Mouse (Mus musculus) midbrain, embryonic 10.5 days (tissue): ENCODE data around the gene Tnfsf13b. TPM values are rescaled to one million over a fixed set of nuclear protein-coding genes. Genes with fewer than 3 reads are reported as not detected.
A peak's percentile ranks its signal among the peaks of the same experiment; 100 is the strongest.

ENCODE experiments used
- DNase-seq: peaks from one replicate; pipeline ENCODE4 v3.0.0-alpha.2; 2017; ENCODE audit warnings: low spot score
- H3K27ac ChIP-seq: fragments of 300-500 bp; sonication (generic); replicated peaks from 2 replicates; pipeline ENCODE4 v1.5.1; 2016; ENCODE audit warnings: mild to moderate bottlenecking
- H3K27me3 ChIP-seq: fragments of 300-500 bp; sonication (generic); 2 replicates; pipeline ENCODE4 v1.6.1; 2016; ENCODE audit warnings: low read depth, mild to moderate bottlenecking; ENCODE audit not compliant: poor library complexity, severe bottlenecking
- H3K36me3 ChIP-seq: fragments of 300-500 bp; sonication (generic); 2 replicates; pipeline ENCODE4 v1.6.1; 2016; ENCODE audit warnings: mild to moderate bottlenecking, moderate library complexity
- H3K4me1 ChIP-seq: fragments of 300-500 bp; sonication (generic); 2 replicates; pipeline ENCODE4 v1.6.1; 2016
- H3K4me3 ChIP-seq: fragments of 300-500 bp; sonication (generic); 2 replicates; pipeline ENCODE4 v1.5.1; 2016; ENCODE audit warnings: mild to moderate bottlenecking, moderate library complexity
- H3K9me3 ChIP-seq: fragments of 300-500 bp; sonication (generic); replicated peaks from 2 replicates; pipeline ENCODE4 v1.6.1; 2016; ENCODE audit warnings: mild to moderate bottlenecking
- WGBS: fragments of 180-500 bp; shearing (Covaris S2); methylation state at CpG from one replicate; pipeline ENCODE4 v1.1.7; 2016; 5-methylcytosine and 5-hydroxymethylcytosine counted together
- polyA plus RNA-seq: library from polyadenylated mRNA; unstranded; fragments of >200 nt; fragmentation: Nextera tagmentation; extraction: Ambion mirVana; gene quantifications from 2 replicates; pipeline ENCODE4 v1.2.1, GENCODE M21; 2016

Gene Tnfsf13b
- polyA plus RNA-seq, 1 experiment from 2014 or later = 0.04 TPM

- peak; percentile 51 for DNase-seq
- Histone ChIP-seq H3K27ac (peak overlapping the region; percentile 65), H3K36me3 (no peaks in the 10 kb centered on the region), H3K4me1 (peaks cover 17% of the 10 kb centered on the region), H3K4me3 (peak overlapping the region; percentile 60), H3K9me3 (no peaks in the 10 kb centered on the region), H3K27me3 (peaks cover 36% of the 10 kb centered on the region)
- WGBS = 6% methylated on average over 29 of the region's 29 CpGs
Measured at GRCm38 (mm10) chr8:10006986-10007659, 856 bp downstream of the Tnfsf13b start.

GRCm38 (mm10) chr8:10007660-10008028 is 1.4 kb downstream of the Tnfsf13b start:
- Histone ChIP-seq H3K9me3 (no peaks in the 10 kb centered on the region), H3K27ac (no peak overlapping the region), H3K36me3 (no peaks in the 10 kb centered on the region), H3K4me3 (peak overlapping the region; percentile 60), H3K27me3 (peaks cover 36% of the 10 kb centered on the region), H3K4me1 (peaks cover 17% of the 10 kb centered on the region)
- no peak for DNase-seq
- WGBS = 42% methylated on average over 6 of the region's 6 CpGs

DNA sequence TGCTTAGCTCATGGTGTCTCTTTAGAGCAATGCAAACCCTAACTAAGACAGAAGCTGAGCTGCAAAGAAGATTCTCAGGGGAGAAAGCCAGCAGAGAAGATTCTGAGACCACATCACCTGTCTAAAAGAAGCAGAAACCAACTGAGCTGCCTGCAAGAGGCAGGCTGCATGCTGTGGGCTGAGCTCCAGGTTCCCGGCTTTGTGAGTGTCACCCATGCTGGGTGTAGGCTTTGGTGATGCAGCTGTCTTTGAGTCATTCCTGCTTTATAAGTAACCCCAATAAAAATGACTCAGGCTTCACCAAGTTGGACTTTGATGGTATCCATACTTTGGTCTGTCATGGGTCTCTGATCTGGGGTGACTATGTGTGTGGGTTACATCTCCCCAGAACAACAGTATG is 10.0 kb downstream of the Tnfsf13b start:
- Histone ChIP-seq H3K27ac (no peak overlapping the region), H3K9me3 (no peaks in the 10 kb centered on the region), H3K27me3 (no peaks in the 10 kb centered on the region), H3K4me3 (no peak overlapping the region), H3K4me1 (no peaks in the 10 kb centered on the region), H3K36me3 (no peaks in the 10 kb centered on the region)
- DNase-seq = no peak
- WGBS = 77% methylated on average over 1 of the region's 1 CpGs

DNA sequence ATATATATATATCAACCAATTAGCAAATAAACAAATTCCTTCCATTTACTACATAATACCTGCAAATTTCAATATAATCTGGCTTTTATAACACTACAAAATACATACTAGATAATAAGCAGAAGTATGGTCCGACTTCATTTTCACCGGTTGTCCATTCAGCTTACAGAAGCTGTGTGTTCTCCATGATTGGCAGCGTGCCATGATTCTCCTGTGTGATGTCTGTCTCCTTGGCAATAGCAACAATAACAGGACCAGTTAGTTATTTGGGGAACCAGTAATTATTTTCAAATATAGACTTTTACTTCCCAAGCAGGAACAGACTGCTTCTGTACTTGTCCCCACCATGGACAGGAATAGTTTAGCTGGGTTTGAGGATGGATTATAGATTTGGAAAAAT is 11.0 kb downstream of the Tnfsf13b start:
- DNase-seq = no peak
- Histone ChIP-seq H3K9me3 (no peaks in the 10 kb centered on the region), H3K27me3 (no peaks in the 10 kb centered on the region), H3K36me3 (no peaks in the 10 kb centered on the region), H3K4me1 (no peaks in the 10 kb centered on the region), H3K27ac (no peak overlapping the region), H3K4me3 (no peak overlapping the region)
- 94% methylated on average over 3 of the region's 3 CpGs for WGBS

DNA sequence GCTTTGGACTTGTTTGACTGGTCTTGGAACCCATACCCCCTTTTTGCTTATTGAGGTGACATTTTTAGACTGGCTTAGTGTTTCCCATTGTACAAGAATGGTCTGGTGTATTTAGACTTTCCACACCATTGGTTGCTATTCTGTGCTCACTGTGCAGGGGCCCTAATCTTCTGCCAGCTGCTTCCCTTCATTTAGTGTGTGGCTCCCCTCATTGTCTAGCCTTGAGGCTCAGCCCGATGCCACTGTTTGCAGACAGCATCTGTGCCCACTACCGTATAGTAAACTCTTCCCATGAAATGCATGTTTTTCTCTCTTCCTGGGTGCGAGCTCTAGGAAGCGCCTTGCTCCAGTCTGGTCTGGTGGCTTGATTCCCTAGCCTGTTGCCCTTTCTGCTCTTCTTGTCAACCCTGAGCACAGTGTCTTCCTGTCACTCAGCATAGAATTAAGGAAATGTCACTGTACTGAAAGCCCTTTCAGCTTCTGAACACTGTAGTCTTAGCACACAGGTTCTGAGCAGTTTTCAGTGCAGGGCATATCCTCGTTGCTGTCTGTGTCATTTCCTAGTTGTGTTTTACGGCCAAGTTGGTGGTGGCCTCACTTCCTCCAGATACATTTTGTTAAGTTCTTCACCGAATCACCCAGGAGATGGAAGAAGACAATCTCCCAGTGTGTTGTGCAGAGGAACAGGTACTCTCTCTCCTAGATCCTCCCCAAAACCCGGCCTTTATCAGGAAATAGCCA is 24.2 kb downstream of the Tnfsf13b start:
- Histone ChIP-seq H3K4me1 (peaks cover 10% of the 10 kb centered on the region), H3K4me3 (no peak overlapping the region), H3K27ac (no peak overlapping the region), H3K36me3 (no peaks in the 10 kb centered on the region), H3K9me3 (no peaks in the 10 kb centered on the region), H3K27me3 (no peaks in the 10 kb centered on the region)
- no peak for DNase-seq
- 75% methylated on average over 8 of the region's 8 CpGs for WGBS

DNA sequence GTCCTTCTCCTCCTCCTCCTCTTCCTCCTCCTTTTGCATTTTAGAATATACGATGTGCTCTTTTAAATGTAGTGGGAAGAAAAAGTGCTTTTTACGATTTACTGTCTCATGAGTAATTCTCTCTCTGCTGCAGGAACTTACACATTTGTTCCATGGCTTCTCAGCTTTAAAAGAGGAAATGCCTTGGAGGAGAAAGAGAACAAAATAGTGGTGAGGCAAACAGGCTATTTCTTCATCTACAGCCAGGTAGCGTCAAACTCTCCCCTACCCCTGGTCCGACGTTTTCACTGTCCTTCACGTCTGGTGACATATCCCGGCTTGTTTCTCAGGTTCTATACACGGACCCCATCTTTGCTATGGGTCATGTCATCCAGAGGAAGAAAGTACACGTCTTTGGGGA is 24.9 kb downstream of the Tnfsf13b start:
- Histone ChIP-seq H3K36me3 (no peaks in the 10 kb centered on the region), H3K4me3 (no peak overlapping the region), H3K4me1 (peaks cover 10% of the 10 kb centered on the region), H3K9me3 (no peaks in the 10 kb centered on the region), H3K27me3 (no peaks in the 10 kb centered on the region), H3K27ac (no peak overlapping the region)
- 89% methylated on average over 9 of the region's 9 CpGs for WGBS
- DNase-seq = no peak

- no peaks in the 10 kb centered on the region for H3K9me3 ChIP-seq
- H3K4me1 ChIP-seq = no peaks in the 10 kb centered on the region
- H3K4me3 ChIP-seq = no peak overlapping the region
- no peaks in the 10 kb centered on the region for H3K36me3 ChIP-seq
- 75% methylated on average over 3 of the region's 3 CpGs for WGBS
- H3K27me3 ChIP-seq = no peaks in the 10 kb centered on the region
- no peak overlapping the region for H3K27ac ChIP-seq
- DNase-seq = no peak
Measured at GRCm38 (mm10) chr8:10040866-10041265, 34.6 kb downstream of the Tnfsf13b start.

DNA sequence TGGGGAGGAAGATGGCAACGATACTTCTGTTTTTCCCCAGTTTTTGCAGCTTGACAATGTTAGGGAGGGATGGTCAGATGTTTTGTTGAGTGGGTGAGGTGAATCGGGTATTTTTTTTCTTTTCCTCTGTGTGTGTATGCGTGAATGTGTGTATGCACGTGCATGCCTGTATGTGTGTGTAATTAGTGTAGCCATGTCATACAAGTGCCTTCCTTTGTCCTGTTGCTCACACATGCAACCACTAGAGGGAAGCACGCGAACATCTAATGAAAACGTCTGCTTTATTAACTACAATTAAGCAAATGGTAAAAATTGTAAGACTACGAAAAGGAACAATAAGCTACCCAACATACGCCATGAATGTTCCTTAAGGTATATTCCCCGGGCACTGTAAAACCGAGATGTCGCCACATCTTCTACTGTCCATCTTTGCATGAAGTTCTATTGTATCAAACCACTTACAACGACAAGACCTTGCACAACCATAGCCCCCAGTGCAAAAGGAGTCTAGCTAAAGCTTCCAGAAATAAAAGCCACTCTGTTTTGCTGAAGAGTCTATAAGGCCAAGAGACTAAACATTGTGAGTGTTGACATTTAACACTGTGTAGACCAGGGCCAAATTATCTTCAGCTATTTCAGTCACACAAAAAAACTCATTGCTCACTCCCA is 37.7 kb downstream of the Tnfsf13b start:
- no peak for DNase-seq
- H3K9me3 ChIP-seq = no peaks in the 10 kb centered on the region
- H3K4me3 ChIP-seq = no peak overlapping the region
- H3K27ac ChIP-seq = no peak overlapping the region
- H3K36me3 ChIP-seq = no peaks in the 10 kb centered on the region
- no peaks in the 10 kb centered on the region for H3K4me1 ChIP-seq
- 59% methylated on average over 13 of the region's 13 CpGs for WGBS
- H3K27me3 ChIP-seq = no peaks in the 10 kb centered on the region; the same call in 1 of the 2 replicates

DNA sequence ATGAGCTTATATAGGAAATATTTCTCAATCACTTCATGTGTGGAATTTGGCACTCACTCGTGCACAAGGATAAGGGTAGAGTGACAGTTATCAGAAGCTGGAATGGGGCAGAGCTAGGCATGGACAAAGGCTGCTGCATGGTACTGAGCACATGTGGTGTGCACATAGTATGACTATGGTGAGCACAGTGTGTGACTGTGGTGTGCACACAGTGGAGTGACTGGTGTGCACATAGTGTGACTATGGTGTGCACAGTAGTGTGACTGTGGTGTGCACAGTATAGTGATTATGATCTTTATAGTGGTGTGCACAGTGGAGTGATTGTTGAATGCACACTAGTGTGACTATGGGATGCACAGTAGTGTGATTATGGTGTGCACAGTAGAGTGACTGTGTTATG is 39.5 kb downstream of the Tnfsf13b start:
- DNase-seq = no peak
- no peaks in the 10 kb centered on the region for H3K4me1 ChIP-seq
- H3K27me3 ChIP-seq = no peaks in the 10 kb centered on the region; the same call in 1 of the 2 replicates
- H3K36me3 ChIP-seq = no peaks in the 10 kb centered on the region
- H3K9me3 ChIP-seq = no peaks in the 10 kb centered on the region
- H3K4me3 ChIP-seq = no peak overlapping the region
- 85% methylated on average over 1 of the region's 1 CpGs for WGBS
- no peak overlapping the region for H3K27ac ChIP-seq

- Histone ChIP-seq H3K4me3 (no peak overlapping the region), H3K27me3 (no peaks in the 10 kb centered on the region; the same call in 1 of the 2 replicates), H3K27ac (no peak overlapping the region), H3K36me3 (no peaks in the 10 kb centered on the region), H3K4me1 (peaks cover 3% of the 10 kb centered on the region), H3K9me3 (no peaks in the 10 kb centered on the region)
- DNase-seq = no peak
- 82% methylated on average over 8 of the region's 8 CpGs for WGBS
Measured at GRCm38 (mm10) chr8:10049162-10049561, 42.9 kb downstream of the Tnfsf13b start.

DNA sequence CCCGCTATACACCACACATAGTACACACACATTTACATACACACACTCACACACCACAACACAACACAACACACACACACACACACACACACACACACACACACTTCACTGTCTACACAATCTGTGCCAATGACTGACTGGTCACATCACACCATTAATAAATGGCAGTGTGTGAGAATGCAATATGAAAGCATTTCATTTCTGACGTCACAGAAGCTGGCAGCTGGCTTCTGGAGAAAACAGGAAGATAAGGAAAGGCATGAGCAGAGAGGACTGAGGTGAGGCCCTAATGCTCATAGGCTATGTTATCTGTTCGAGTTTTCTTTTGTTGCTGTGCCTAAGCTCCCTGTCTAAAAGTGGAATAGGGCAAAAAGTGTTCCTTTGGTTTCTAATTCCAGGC is 45.3 kb downstream of the Tnfsf13b start:
- Histone ChIP-seq H3K27me3 (no peaks in the 10 kb centered on the region; the same call in 1 of the 2 replicates), H3K4me1 (peaks cover 3% of the 10 kb centered on the region), H3K27ac (no peak overlapping the region), H3K9me3 (no peaks in the 10 kb centered on the region), H3K4me3 (no peak overlapping the region), H3K36me3 (no peaks in the 10 kb centered on the region)
- WGBS = 76% methylated on average over 3 of the region's 3 CpGs
- DNase-seq = no peak

DNA sequence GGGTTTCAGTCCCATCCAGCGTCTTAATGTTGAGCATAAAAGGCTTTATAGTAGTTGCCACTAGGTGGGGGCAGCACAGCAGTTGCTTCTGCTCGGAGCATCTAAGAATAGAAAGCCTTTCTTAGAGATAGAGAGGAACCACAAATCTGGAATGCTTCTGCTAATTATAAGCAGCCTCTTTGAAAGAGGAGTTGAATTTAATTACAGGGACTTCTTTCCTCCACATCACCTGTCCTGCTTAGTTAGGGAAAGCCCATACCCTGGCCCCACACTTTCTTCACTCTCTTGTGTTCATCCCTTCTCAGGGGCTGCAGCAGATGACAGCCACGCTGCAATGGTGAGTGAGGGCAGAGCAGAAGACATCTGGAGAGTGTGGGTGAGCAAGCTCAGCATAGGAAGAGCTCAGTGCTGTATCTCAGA is 47.3 kb downstream of the Tnfsf13b start:
- 22% methylated on average over 3 of the region's 3 CpGs for WGBS
- Histone ChIP-seq H3K27ac (0 out of 2 replicates have a peak overlapping the region, but pooled peaks have one; percentile 28), H3K36me3 (no peaks in the 10 kb centered on the region), H3K27me3 (no peaks in the 10 kb centered on the region), H3K9me3 (no peaks in the 10 kb centered on the region), H3K4me3 (no peak overlapping the region), H3K4me1 (peaks cover 3% of the 10 kb centered on the region)
- no peak for DNase-seq

GRCm38 (mm10) chr8:10061001-10061400 is 54.7 kb downstream of the Tnfsf13b start:
- WGBS = 61% methylated on average over 1 of the region's 1 CpGs
- no peaks in the 10 kb centered on the region for H3K9me3 ChIP-seq
- H3K27me3 ChIP-seq = no peaks in the 10 kb centered on the region
- no peak overlapping the region for H3K27ac ChIP-seq
- peaks cover 7% of the 10 kb centered on the region for H3K4me1 ChIP-seq
- no peaks in the 10 kb centered on the region for H3K36me3 ChIP-seq
- no peak overlapping the region for H3K4me3 ChIP-seq
- DNase-seq = no peak
